Mouse (Mus musculus) heart, adult 2 months (tissue): ENCODE results near the gene Als2cr12.

Source experiments
- CTCF ChIP-seq: fragments of 200-600 bp; IDR thresholded peaks from 2 replicates; pipeline ENCODE4 v1.8.1; 2022; ENCODE audit warnings: antibody characterized with exemption, mild to moderate bottlenecking, moderate library complexity
- EP300 ChIP-seq: fragments of 200-500 bp; IDR thresholded peaks from 2 replicates; pipeline ENCODE4 v1.6.1; 2011; ENCODE audit warnings: low read depth, low read length, control low read depth; ENCODE audit not compliant: insufficient read depth
- POLR2A ChIP-seq: fragments of 200-500 bp; IDR thresholded peaks from 2 replicates; pipeline ENCODE4 v1.6.1; 2011; ENCODE audit warnings: mild to moderate bottlenecking, low read depth, low read length, control low read depth; ENCODE audit not compliant: insufficient read depth

GRCm38 (mm10) chr1:58739529-58739928 is 43.7 kb upstream of the Als2cr12 start:
- TF ChIP-seq POLR2A (no peak), CTCF (no peak), EP300 (no peak)
